Mouse (Mus musculus) lung, postnatal 0 days (tissue): Measurements from ENCODE around the gene Bco2. TPM values are rescaled to one million over a fixed set of nuclear protein-coding genes. Genes with fewer than 3 reads are reported as not detected.

Experiments used
- ATAC-seq: fragments of 200-750 bp; cut with Nextera tagmentation; 2 replicates; pipeline ENCODE4 v1.8.0; 2017; ENCODE audit warnings: moderate library complexity
- DNase-seq: peaks from one replicate; pipeline ENCODE4 v3.0.0-alpha.2; 2016; ENCODE audit warnings: low spot score
- H3K27ac ChIP-seq: fragments of 300-500 bp; sonication (generic); 2 replicates; pipeline ENCODE4 v1.5.1; 2014; ENCODE audit warnings: antibody characterized with exemption, mild to moderate bottlenecking, low read length, mixed read lengths
- H3K27me3 ChIP-seq: fragments of 300-500 bp; sonication (generic); replicated peaks from 2 replicates; pipeline ENCODE4 v1.6.1; 2014; ENCODE audit warnings: low read length, mixed read lengths; ENCODE audit not compliant: insufficient read depth
- H3K36me3 ChIP-seq: fragments of 300-500 bp; sonication (generic); 2 replicates; pipeline ENCODE4 v1.6.1; 2014; ENCODE audit warnings: low read length, mixed read lengths; ENCODE audit not compliant: insufficient read depth
- H3K4me1 ChIP-seq: fragments of 300-500 bp; sonication (generic); 2 replicates; pipeline ENCODE4 v1.6.1; 2014; ENCODE audit warnings: antibody characterized with exemption, low read depth, low read length, mixed read lengths; ENCODE audit not compliant: insufficient read depth
- H3K4me2 ChIP-seq: fragments of 300-500 bp; sonication (generic); replicated peaks from 2 replicates; pipeline ENCODE4 v1.6.1; 2014; ENCODE audit warnings: low read depth, mild to moderate bottlenecking, low read length, moderate library complexity, mixed read lengths
- H3K4me3 ChIP-seq: fragments of 300-500 bp; sonication (generic); 2 replicates; pipeline ENCODE4 v1.5.1; 2014; ENCODE audit warnings: low read depth, low read length
- H3K9ac ChIP-seq: fragments of 300-500 bp; sonication (generic); replicated peaks from 2 replicates; pipeline ENCODE4 v1.6.1; 2014; ENCODE audit warnings: low read depth, mild to moderate bottlenecking
- H3K9me3 ChIP-seq: fragments of 300-500 bp; sonication (generic); 2 replicates; pipeline ENCODE4 v1.6.1; 2016; ENCODE audit warnings: low read length, mixed read lengths
- CTCF ChIP-seq: IDR thresholded peaks from 2 replicates; pipeline ENCODE4 v1.5.1; 2016; ENCODE audit warnings: antibody characterized with exemption, mild to moderate bottlenecking
- EP300 ChIP-seq: IDR thresholded peaks from 2 replicates; pipeline ENCODE4 v1.6.1; 2016; ENCODE audit warnings: antibody characterized with exemption, mild to moderate bottlenecking, control low read depth
- WGBS: fragments of 180-500 bp; shearing (Covaris S2); extraction: QIAGEN DNeasy Blood & Tissue Kit; methylation state at CpG from one replicate; pipeline ENCODE4 v1.1.7; 2014; 5-methylcytosine and 5-hydroxymethylcytosine counted together
- polyA plus RNA-seq: library from polyadenylated mRNA; unstranded; fragments of >200 nt; fragmentation: Nextera tagmentation; extraction: Ambion mirVana; gene quantifications from 2 replicates; pipeline ENCODE4 v1.2.1, GENCODE M21; 2015

Bco2 gene
- polyA plus RNA-seq, 1 experiment from 2014 or later: 0.19 TPM

DNA sequence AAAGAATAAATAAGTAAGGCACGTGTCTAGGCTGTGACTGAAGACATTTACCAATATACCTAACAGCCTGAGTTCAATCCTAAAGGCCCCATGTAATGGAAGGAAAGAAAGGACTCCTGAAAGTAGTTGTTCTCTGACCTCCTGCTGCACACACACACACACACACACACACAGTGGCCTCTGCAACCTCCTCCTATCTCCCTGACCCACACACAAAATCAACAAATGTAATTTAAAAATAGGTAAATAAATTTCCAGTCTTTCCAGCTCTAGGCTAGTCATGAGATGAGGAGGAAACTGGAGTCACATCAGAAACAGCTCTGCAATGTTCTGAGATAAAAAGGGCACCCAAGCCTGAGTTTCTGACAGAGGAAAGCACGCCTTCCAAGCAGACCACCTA is 61.2 kb downstream of the Bco2 start:
- H3K4me2 ChIP-seq: no peak overlapping the region
- no peak overlapping the region for H3K4me3 ChIP-seq
- H3K36me3 ChIP-seq: no peaks in the 10 kb centered on the region
- 62% methylated on average over 2 of the region's 2 CpGs for WGBS
- DNase-seq (no peak), ATAC-seq (no peak)
- H3K27ac ChIP-seq: no peak overlapping the region
- H3K4me1 ChIP-seq: no peaks in the 10 kb centered on the region
- H3K27me3 ChIP-seq: no peaks in the 10 kb centered on the region
- no peak for TF ChIP-seq CTCF
- no peak for TF ChIP-seq EP300
- H3K9me3 ChIP-seq: no peaks in the 10 kb centered on the region
- H3K9ac ChIP-seq: no peak overlapping the region

DNA sequence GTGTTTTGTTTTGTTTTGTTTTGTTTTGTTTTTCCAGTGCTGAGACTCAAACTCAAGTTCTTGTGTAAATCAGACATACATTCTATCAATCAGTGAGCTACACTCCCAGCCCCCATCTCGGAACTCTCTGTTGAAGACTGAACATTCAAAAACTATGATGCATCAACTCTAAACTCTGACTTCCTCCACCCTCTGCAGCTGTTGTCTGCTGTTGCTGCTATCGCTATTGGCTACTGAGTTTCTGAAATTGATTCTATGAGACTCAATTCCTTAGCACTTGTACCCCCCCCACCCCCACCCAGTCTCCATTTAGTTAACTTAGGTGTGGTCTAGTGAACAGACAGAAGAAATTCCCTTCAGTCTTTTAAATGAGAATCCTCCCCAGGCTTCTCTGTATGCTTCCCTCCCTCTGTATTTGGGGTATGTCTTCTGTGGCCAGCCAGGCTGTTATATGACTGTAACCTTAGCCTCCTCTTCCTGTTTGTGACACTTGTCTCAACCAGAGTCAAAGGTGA is 63.4 kb downstream of the Bco2 start:
- ATAC-seq (no peak), DNase-seq (no peak)
- H3K27me3 ChIP-seq: no peaks in the 10 kb centered on the region
- H3K4me1 ChIP-seq: no peaks in the 10 kb centered on the region
- no peak overlapping the region for H3K27ac ChIP-seq
- no peaks in the 10 kb centered on the region for H3K36me3 ChIP-seq
- TF ChIP-seq EP300 (no peak), CTCF (no peak)
- no peak overlapping the region for H3K9ac ChIP-seq
- H3K4me2 ChIP-seq: no peak overlapping the region
- H3K9me3 ChIP-seq: no peaks in the 10 kb centered on the region
- WGBS: 46% methylated on average over 2 of the region's 2 CpGs
- H3K4me3 ChIP-seq: no peak overlapping the region

DNA sequence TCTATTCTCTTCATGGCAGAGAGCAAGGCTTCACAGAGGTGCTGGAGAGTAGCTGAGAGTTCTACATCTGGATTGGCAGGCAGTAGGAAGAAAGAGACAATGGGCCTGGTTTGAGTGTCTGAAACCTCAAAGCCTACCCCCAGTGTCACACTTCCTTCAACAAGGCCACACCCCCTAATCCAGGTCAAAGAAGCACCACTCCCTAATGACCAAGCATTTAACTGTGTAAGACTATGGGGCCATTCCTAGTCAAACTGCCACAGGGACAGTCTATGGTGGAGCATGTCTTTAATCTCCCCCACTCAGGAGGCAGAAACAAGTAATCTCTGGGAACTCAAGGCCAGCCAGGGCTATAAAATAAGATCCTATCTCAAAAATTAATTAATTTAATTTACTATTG is 64.1 kb downstream of the Bco2 start:
- Histone ChIP-seq H3K4me1 (no peaks in the 10 kb centered on the region), H3K9me3 (no peaks in the 10 kb centered on the region), H3K4me2 (no peak overlapping the region), H3K36me3 (no peaks in the 10 kb centered on the region), H3K27me3 (no peaks in the 10 kb centered on the region), H3K27ac (no peak overlapping the region), H3K4me3 (no peak overlapping the region), H3K9ac (no peak overlapping the region)
- ATAC-seq: no peak
- no peak for TF ChIP-seq CTCF
- no peak for TF ChIP-seq EP300
- DNase-seq: no peak

DNA sequence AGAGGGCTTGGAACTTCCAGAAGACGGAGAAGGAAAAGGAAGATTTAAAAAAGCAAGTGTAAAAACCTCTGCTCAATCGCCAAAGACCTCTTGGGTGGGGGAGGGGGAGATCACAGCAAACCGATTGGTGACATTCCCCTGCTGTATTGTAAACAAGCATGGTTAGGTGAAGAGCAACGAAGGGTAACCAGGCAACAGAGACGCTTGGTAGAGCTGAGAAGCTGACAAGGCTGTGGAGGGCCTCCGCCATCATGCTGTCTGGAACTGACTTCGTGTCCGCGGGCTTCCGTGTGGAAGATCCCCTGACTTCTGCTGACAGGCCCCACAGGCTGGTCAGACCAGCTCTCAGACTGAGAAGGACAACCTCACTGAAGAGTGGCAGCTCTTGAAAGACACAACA is 69.5 kb downstream of the Bco2 start:
- ATAC-seq (peak; percentile 56), DNase-seq (no peak)
- peaks cover 4% of the 10 kb centered on the region; the same call in 1 of the 2 replicates for H3K4me1 ChIP-seq
- WGBS: 10% methylated on average over 10 of the region's 10 CpGs
- no peaks in the 10 kb centered on the region for H3K9me3 ChIP-seq
- H3K36me3 ChIP-seq: no peaks in the 10 kb centered on the region
- H3K27ac ChIP-seq: no peak overlapping the region
- H3K4me2 ChIP-seq: peak overlapping the region; percentile 25; the same call in 1 of the 2 replicates
- no peak overlapping the region for H3K9ac ChIP-seq
- no peak overlapping the region for H3K4me3 ChIP-seq
- TF ChIP-seq EP300 (no peak), CTCF (no peak)
- H3K27me3 ChIP-seq: no peaks in the 10 kb centered on the region

Other genes with a start within 250 kb of the Bco2 start
- gene Rpl10-ps3, start 210.2 kb downstream of the Bco2 start, polyA plus RNA-seq: 206 and 214 TPM in 2 replicates
- 53.8 and 60.8 TPM in 2 replicates for gene Plet1, start 60.7 kb downstream of the Bco2 start, polyA plus RNA-seq
- gene Pts, start 26.5 kb downstream of the Bco2 start, polyA plus RNA-seq: 76.0 and 79.4 TPM in 2 replicates
- gene Il18, start 354 bp downstream of the Bco2 start, polyA plus RNA-seq: 26.8 and 29.3 TPM in 2 replicates
- gene Tex12, start 6.1 kb upstream of the Bco2 start, polyA plus RNA-seq: not detected in 2 replicates
- gene Sdhd, start 48.6 kb upstream of the Bco2 start, polyA plus RNA-seq: 235 and 252 TPM in 2 replicates
- gene Timm8b, start 48.7 kb upstream of the Bco2 start, polyA plus RNA-seq: 185 and 189 TPM in 2 replicates
- gene Pih1d2, start 62.1 kb upstream of the Bco2 start, polyA plus RNA-seq: 14.5 and 16.6 TPM in 2 replicates
- 25.2 and 26.5 TPM in 2 replicates for gene Nkapd1, start 62.3 kb upstream of the Bco2 start, polyA plus RNA-seq
- gene Dlat, start 104.6 kb upstream of the Bco2 start, polyA plus RNA-seq: 27.2 and 30.0 TPM in 2 replicates
- 5.4 and 7.5 TPM in 2 replicates for gene Dixdc1, start 184.3 kb upstream of the Bco2 start, polyA plus RNA-seq
- gene 2310030G06Rik, start 191.4 kb upstream of the Bco2 start, polyA plus RNA-seq: 28.5 and 29.8 TPM in 2 replicates
- 442 and 571 TPM in 2 replicates for gene Cryab, start 196.1 kb upstream of the Bco2 start, polyA plus RNA-seq
- 30.8 and 32.4 TPM in 2 replicates for gene Hspb2, start 197.2 kb upstream of the Bco2 start, polyA plus RNA-seq
- gene Fdxacb1, start 213.1 kb upstream of the Bco2 start, polyA plus RNA-seq: 10.2 and 12.1 TPM in 2 replicates
- 17.9 and 19.0 TPM in 2 replicates for gene Alg9, start 219.8 kb upstream of the Bco2 start, polyA plus RNA-seq
- 72.3 and 79.8 TPM in 2 replicates for gene 1110032A03Rik, start 220.3 kb upstream of the Bco2 start, polyA plus RNA-seq